Mouse (Mus musculus) embryonic fibroblast, embryonic 13.5 days (primary cell): ENCODE data around the gene Arhgap18.

Source experiments
- CTCF ChIP-seq: IDR thresholded peaks from 2 replicates; pipeline ENCODE4 v1.5.1; 2011; ENCODE audit warnings: mild to moderate bottlenecking, control low read depth, low read length, moderate library complexity, borderline replicate concordance; ENCODE audit not compliant: insufficient read depth
- POLR2A ChIP-seq: IDR thresholded peaks from 2 replicates; pipeline ENCODE4 v1.6.1; 2011; ENCODE audit warnings: low read depth, mild to moderate bottlenecking, control low read depth, low read length, moderate library complexity

- TF ChIP-seq CTCF (no peak), POLR2A (no peak)
Measured at GRCm38 (mm10) chr10:26823997-26824396, 70.8 kb downstream of the Arhgap18 start.
